Mouse (Mus musculus) common myeloid progenitor, adult 5-6 weeks (primary cell): ENCODE results near the gene Slc2a10. TPM values are rescaled to one million over a fixed set of nuclear protein-coding genes. Genes with fewer than 3 reads are reported as not detected.
"Not testable (repeated sequence)": the region's sequence is repeated elsewhere in the genome, so short reads cannot be mapped to it uniquely, and the experiment has no call there.

Experiments used
- ATAC-seq: replicated peaks from 2 replicates; pipeline ENCODE4 v1.8.0; 2016; ENCODE audit warnings: low read depth, mild to moderate bottlenecking, moderate TSS enrichment, inconsistent platforms; ENCODE audit not compliant: poor library complexity, severe bottlenecking
- total RNA-seq: library from RNA; stranded (forward); fragments of 200-1000, 187-1606 nt; gene quantifications from 2 replicates; pipeline ENCODE4 v1.2.3, GENCODE M21; 2017

Gene Slc2a10
- total RNA-seq, 1 experiment from 2014 or later: 0.64 TPM

DNA sequence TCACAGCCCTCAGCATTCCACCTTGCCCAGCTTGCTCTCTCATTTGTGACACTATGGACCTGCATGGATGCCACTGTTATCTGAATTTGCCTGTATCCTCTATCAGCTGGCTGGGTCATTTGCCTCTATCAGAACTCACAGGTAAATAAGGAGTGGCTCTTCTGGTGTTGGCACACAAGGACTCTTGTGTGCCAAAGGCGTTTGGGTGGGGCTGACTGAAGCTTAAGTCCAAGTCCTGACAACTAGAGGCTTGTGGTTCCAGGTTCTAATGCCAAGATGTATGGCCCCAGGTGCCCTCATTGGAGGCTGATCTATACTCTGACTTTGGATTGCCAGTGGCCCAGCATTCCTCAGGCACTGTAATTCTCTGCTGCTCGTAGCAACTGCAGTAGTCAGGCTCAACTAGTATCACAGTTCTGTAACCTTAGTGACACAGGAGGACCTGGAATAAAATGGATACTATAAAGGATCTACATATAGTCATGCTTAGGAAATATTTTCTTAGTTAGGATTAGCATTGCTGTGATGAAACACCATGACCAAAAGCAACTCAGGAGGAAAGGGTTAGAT, 5.8 kb upstream of the Slc2a10 start:
- ATAC-seq: no peak

DNA sequence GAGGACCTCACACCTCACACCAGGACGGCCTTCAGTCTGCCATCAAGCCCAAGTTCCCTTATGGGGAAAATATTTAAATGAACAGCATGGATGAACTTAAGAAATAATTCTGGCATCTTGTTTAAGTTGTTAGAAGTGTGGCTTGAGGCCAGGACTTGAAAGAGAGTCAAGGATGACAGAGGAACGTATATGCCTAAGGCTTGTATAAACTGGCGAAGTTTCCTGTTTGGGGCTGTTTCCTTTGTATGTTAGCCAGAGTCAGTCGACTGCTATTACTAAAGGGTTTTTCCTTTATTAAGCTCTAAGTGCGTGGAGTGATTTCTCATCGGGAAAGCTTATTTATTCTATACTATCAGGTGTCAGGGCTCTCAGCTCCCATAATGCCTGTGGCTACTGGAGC, 4.8 kb upstream of the Slc2a10 start:
- ATAC-seq: no peak

DNA sequence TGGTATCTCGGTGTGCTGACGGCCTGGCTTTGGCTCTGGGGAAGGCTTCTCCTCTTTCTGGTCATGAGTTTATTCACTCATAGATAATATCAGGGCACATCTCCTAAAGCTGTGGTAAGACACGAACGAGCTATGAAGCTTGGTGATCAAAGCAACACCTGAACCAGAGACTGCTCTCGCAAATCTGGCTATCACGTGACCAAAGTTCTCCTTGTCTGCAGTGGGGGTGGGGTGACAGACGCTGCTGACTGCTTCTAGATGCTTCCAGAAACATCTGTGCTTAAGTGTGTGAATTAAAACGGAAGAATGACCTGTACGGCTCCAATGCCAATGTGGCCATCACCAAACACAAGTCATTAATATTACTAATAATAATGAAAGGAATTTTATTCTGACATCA, 6.1 kb downstream of the Slc2a10 start:
- no peak for ATAC-seq

DNA sequence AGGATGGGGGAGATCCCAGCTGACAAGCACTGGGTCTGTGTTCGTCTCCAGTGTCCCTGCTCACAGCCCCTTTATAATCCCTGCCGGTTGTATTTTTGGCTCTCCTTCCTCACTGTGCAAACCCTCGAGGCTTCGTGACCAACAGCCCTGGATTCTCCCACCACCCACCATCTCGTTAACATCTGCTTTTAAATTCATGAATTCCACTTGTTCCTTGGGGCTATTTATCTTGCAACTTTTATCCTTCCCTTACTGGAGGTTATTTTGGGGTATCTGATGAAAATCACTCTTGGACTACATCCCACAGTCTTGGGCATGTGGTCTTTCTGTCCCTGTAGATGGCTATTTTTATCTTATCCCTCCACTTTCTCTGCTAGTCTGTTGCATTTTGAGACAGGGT, 6.9 kb downstream of the Slc2a10 start:
- no peak for ATAC-seq

DNA sequence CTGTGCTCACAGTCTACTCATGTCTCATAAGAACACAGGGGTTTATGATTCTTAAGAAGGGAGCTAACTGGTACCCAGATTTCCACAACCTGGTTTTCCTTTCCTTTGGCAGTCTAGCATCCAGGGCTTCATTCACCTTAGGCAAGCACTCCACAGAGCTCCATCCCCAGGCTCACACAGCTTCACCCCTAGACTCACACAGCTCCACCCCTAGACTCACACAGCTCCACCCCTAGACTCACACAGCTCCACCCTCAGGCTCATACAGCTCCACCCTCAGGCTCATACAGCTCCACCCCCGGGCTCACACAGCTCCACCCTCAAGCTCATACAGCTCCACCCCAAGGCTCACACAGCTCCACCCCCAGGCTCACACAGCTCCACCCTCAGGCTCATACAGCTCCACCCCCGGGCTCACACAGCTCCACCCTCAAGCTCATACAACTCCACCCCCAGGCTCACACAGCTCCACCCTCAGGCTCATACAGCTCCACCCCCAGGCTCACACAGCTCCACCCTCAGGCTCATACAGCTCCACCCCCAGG, 7.4 kb downstream of the Slc2a10 start:
- ATAC-seq: peak; percentile 32; the same call in 1 of the 2 replicates

DNA sequence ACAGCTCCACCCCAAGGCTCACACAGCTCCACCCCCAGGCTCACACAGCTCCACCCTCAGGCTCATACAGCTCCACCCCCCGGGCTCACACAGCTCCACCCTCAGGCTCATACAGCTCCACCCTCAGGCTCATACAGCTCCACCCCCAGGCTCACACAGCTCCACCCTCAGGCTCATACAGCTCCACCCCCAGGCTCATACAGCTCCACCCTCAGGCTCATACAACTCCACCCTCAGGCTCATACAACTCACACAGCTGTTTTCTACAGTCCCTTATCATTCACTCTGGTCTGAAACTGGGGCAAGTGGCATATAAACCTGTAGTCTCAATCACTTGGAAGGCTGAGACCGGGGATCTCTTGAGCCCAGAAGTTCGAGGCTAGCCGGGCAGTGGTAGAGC, 7.9 kb downstream of the Slc2a10 start:
- ATAC-seq: 0 out of 2 replicates have a peak, but pooled peaks have one; percentile 50

DNA sequence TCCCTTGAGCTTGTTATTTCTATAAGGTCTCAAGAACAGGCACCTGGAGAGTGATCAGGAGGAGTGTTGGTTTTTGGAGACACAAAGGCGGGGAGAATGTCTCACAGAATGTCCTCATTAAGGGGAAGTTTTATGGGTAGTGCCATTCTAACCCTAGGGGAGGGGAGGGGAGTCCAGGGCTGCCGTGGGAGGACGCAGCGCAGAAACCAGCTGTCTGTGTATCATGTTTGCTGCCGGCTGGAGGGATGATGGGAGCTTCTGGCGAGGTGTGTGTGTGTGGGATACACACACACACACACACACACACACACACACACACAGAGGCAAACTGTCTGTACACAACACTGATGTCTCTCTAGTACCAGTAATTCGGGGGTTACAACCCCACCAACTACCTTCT, 8.8 kb downstream of the Slc2a10 start:
- no peak for ATAC-seq

DNA sequence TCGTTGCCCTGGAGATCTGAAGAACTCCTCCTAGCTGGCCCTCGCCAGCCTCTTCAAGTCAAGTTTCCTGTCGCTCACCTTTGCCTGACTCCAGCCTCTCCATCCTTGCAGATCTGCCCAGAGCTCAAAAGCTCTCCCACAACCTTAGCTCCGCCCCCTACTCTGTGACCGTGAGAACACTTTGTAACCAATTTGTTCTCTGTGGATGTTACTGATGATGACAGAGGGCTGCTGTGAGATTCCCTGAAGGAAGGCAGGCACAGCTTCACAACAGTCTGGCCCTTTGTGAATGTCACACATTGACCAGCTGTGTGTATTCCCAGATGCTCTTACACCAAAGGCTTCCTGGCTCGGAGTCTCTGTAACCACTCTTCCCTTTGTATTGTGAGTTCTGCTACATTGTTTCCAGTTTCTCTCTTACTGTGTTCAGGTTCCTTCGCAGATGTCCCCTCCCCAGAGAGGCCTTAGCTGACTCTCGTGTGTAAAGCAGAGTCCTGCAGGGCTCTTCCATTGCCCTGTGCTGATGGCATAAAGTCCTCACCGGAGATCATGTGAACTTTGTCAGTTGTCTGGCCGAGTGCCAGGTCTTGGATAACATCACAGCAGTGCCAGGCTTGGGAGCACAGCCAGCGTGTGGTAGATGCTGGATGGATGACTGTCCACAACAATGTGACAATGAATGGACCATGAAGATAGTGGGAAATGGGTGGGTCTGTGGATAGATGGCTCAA, 9.4 kb downstream of the Slc2a10 start:
- no peak for ATAC-seq

DNA sequence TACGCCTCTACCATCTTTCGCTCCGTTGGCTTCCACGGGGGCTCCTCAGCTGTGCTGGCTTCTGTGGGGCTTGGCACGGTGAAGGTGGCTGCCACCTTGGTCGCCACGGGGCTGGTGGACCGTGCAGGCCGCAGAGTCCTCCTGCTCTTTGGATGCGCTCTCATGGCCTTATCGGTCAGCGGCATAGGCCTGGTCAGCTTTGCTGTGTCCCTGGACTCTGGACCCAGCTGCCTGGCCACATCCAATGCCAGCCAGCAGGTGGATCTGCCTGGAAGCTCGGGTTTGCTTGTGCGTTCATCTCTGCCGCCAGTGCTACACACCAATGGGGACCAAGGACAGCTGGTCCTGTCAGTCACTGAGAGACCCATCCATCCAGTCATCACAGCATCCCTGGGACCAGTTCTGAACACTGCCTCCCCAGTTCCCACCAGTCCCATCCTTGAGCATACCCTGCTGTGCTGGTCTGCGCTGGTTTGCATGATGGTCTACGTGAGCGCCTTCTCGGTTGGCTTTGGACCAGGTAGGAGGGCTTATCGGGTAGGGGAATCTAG, 11.7 kb downstream of the Slc2a10 start:
- ATAC-seq: no peak

DNA sequence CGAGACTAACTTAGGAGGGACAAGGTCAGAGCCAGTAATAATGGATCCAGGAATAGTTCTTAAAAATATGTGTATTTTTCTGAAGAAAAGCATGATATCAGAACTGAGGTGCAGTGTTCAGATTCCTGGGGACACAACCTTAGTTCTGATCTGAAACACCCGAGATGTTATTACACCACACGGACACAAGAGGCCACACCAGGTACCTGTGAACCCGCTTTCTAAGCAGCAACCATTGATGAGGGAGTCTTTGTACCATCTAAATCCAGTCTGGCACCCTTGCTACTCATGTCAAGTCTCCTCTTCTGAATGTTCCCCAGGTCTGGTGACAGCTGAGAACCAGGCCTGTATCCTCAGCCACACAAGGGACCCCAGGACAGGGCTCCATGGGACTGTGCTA, 22.0 kb downstream of the Slc2a10 start:
- ATAC-seq: no peak

DNA sequence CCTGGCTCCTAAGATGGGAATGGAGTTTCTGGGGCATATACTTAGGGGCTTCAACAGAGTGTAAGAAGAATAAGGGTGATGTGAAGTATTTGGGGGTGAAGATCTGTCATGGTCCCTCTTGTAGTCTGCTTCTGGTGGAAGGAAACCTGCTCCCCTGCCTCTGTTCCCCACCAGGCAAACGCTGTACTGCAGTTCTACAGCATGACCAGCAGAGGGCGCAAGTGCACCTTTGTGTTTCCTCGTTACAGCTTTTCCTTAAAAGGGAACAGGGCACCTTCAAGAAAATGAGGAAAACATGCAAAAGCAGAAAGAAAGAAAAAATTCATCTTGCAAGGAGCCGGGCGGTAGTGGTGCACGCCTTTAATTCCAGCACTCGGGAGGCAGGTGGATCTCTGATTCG, 25.5 kb downstream of the Slc2a10 start:
- peak; percentile 81 for ATAC-seq

DNA sequence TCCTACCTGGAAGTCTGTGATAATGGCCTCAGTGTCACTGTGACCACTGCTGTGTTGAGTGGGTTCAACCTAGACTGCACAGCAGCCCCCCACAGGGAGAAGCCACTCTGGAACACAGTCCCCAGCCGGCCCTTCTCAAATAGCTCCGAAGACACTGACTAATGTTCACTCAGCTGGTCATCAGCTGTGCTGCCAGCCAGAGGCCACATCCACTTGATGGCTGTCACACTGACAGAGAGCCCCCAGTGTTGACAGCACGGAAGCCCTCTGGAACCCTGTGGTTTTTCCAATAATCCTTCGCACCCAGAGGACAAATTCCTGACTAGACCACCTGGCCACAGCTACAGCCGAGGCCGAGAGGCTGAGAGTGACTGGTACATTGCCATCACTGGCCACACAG, 30.2 kb downstream of the Slc2a10 start:
- ATAC-seq: no peak

DNA sequence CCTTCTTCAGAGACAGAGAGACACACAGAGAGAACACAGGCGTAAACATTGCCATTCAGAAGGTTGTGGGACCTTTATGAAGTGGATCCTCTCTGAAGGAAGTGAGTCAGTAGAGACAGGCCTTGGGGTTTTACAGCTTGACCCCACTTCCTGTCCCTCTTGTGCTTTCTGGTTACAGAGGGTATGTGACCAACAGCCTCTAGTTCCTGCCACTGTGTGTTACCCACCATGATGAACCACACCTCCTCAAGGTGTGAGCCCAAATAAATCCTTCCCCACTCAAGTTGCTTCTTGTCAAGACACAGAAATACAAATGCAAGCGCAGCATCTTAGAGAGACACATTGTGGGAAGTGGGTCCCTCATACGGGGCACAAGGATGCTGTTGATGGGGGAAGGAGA, 37.4 kb downstream of the Slc2a10 start:
- no peak for ATAC-seq

DNA sequence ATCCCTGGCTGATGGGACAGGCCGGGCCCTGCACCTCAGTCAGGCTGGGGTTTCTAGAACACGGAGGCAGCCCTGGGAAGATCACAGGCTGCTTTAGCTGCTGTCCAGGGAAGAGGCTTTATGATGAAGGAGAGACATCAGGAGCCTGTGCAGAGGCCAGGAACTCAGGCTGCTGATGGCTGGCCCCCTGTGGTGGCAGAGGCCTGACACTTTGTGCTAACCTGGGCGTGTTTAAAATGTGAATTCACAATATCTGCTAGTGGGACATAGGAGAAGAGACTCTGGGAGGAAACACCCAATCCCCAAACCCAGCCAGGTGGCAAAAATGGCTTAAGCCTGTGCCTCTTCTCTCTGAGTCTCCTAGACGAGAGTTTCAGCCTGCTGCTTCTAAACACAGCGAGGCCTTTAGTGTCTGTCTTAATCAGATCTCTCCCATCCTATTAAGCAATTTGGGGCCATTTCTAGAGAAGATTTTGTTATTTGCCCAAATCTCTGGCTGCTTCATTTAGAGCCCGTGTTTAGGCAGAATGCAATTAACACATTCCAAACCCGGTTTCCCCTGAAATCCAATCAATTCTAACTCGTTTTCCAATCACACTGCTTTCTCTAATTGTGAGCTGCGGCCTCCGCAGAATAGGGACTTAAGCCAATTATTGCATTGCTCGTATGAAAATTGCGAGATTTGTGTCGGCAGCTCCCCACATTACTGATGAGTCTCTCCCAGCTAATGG, 39.5 kb downstream of the Slc2a10 start:
- ATAC-seq: no peak

DNA sequence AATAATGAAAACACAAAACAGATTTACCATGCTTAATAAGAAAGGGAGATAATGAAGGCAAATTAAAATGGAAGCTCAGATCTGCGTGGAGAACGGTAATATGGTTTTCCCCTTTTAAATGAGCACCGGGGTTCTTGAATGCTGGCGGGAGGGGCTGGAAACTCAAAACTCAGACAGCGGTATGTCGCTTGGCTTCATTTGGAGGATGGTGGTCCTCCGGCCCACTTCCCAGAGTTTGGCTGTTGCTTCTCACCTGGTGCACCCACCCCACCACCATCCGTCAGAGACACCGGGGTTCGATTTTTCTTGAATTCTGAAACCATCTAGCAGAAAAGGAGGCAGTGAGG, 40.1 kb downstream of the Slc2a10 start:
- ATAC-seq: no peak

DNA sequence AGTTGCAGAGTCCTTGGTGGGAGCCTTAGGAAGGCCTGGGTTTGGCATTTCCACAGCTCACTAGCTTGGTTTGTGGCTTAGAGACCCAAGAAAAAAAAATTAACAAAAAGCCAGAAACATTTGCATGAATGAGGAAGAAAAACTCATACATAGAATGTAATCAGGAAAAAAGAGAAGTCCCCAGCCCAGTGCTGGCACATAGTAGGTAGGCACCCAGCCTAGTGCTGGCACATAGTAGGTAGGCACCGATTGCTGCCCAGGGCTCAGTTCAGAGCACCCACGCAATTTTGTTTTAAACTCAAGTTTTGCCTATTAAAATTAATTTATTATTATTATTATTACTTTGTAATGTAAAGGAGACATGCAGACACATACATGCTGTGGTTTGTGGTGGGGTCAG, 42.1 kb downstream of the Slc2a10 start:
- no peak for ATAC-seq

DNA sequence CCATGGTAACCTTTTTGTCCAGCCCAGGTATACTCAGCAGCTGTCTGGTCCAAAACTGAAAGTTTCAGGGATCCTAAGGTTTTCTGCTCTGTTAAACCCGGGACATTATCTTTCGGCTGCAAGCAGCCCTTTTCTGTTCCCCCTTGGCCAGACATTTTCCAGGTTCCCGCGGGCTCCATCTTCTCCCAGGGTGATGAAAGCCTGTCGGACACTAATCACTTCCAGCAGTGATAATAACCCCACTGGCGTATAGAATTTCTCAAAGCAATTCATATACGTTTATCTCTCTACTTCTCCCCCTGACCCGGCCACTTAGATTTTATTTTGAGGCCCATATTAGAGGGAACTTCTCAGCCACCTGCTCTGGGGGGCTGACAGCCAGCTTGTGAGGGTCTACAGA, 42.8 kb downstream of the Slc2a10 start:
- ATAC-seq: no peak

DNA sequence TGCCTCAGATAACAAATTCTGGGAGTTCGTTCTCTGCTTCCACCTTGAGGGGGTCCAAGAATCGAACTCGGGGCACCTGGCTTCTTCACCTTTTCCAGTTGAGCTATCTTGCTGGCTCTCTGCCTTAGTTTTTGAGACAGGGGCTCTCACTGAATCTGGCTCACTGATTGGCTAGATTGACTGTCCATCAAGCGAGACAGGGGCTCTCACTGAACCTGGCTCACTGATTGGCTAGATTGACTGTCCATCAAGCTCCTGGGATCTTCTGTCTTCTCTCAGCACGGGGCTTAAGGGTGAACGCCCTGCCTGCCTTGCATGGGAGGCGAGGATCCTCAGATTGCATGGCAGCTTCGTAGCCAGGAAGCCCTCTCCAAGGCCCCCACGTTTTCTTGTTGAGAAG, 43.8 kb downstream of the Slc2a10 start:
- no peak for ATAC-seq

DNA sequence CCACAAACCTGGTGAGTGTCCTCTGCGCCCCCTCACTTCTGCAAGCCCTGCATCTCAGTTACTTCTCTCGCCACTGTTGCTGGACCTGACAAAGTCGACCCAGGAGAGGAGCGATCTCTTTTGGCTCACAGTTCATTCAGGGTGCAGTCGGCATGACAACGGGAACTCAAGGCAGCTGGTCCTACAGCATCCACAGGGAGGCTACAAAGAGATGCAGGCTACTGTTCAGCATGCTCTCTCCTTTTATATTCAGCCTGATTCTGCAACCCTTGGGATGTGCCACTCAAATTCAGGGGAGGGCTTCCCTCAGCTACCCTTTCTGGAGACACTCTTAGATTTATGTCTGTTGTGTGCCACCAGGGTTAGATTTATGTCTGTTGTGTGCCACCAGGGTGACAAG, 45.0 kb downstream of the Slc2a10 start:
- ATAC-seq: no peak

DNA sequence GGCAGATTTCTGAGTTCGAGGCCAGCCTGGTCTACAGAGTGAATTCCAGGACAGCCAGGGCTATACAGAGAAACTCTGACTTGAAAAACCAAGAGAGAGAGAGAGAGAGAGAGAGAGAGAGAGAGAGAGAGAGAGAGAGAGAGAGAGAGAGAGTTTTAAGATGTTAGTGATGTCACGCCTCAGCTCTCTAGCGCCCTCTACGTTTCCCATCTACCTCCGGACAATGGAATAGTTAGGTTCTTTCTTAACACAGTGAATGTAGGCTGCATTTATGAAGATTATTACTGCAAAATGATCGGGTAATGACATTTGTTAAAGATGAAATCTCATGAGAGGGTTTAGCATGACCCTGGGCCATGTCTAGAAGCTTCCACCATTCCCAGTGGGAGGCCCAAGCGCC, 46.8 kb downstream of the Slc2a10 start:
- ATAC-seq: not testable (repeated sequence)

DNA sequence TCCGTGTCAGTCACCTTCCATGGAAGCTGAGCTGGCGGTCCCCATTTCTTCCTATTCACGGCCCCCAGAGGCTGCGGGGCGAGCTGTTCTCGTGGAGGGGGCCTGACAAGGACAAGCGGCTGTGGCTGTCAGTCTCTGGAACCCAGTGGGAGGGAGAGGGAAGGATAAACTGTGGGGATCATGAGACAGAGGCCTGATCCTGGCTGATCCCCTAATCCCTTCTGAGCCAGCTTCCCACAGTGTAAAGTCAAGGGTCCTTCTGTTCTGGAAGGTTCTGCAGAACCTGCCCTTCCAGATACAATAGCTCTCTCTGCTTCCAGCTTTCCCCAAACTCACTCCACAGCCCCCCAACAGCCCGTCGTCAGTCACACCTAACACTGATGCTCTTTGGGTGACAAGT, 50.5 kb downstream of the Slc2a10 start:
- no peak for ATAC-seq
